Mouse (Mus musculus): ENCODE data around the gene Gm10309.
"Not testable (repeated sequence)": the region's sequence is repeated elsewhere in the genome, so short reads cannot be mapped to it uniquely, and the experiment has no call there.

The Gm10309 gene

DNA sequence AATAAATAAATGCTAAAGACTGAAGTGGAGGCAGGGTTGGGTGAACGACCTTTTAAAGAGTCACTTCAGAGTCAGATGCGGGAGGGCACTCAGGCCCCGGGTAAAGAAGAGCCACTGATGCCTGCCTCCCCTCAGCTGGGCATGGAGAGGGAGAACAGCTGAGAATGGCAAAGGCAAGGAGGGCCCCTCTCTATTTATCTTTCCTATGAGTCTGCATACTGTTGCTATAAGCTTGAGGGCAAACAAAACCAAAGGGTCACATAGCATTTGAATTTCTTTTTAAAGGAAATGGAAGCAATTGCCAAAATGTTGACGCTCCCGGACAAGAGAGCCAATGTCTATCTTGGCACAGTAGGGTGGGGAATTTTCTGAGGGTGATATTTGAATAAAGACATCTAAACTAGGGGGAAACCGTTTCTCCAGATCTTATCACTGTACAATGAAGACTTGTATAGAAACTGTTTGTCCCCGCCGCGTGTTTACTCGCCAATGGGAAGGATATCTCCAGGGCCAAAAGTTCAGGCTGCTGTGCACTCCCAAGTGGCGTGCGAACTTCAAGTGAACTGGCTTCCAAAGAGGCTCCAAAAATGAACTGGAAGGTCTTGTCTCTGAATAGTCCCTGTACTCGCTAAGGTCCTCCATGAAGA, 10.1 kb upstream of the Gm10309 start:
- DNase-seq (ENCODE audit: low spot score) = no peak

DNA sequence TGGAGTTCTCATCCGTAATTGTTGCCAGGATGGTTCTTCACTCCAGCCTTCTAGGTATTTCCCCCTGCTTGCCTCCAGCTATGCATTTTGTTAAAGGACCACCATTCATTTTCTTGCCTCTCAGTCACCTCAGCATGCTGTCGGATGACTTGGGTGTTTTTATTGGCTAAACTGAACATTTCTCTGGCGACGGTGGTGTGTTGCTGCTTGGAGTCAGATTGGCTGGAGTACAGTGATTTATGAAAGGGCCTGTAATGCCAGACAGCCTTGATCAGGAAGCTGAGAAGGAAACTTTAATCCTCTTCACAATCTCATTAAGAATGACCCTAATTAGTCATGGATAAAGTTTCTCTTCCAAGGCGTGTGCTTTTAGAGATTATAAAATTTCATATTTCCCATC, 4.8 kb upstream of the Gm10309 start:
- DNase-seq (ENCODE audit: low spot score) = no peak

DNA sequence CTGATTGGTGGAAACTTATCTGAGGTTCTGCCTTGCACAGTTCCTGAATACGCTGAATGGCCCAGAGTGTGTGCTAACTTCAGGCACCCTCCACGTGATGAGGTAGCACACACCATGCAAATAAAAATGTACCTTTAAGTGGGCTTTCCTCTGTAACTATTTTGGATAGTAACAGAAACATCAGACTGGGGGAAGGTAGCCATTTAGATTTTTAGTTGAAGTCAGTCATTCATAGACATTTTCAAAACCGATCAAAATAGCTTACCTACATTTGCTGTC, 3.1 kb upstream of the Gm10309 start:
- no peak for DNase-seq (ENCODE audit: low spot score)

DNA sequence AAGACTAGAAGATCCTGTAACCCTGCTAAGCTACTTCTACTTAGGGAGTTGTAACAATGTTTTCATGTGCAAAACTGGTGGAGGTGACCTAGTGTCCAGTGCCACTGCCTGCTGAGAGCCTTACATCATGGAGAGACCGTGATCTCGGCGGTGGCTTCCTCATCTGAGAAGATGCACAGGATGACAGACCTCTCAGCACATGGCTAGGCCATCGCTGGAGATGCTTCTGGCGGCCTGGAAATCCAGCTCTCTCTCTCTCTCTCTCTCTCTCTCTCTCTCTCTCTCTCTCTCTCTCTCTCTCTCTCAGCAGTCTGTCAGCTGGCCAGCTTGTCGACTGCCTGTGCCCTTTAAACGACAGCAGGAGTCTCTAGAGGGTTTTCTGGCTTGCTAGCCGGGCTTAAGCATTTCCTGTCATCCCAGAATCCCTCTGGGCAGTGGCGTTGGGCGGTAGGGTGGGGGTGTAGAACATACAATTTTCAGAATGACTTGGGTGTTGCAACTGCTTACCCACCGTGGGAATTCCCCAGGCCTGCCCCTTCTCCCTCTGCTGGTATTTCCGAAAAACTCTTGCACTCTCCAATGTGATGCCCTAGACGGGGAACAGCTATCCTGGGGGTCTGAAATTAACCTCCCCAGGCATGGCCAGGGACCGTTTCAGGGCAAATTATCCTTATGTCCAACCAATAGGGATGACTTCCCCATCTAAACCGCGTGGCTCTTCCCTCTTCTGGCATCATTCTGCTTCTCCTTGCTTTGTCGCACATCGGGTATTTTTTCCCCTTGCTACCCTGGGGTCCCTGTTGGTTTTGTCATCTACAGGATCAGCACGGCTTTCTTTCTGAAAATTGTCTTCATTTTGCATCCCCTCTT, 2.5 kb upstream of the Gm10309 start:
- no peak for DNase-seq (ENCODE audit: low spot score)

DNA sequence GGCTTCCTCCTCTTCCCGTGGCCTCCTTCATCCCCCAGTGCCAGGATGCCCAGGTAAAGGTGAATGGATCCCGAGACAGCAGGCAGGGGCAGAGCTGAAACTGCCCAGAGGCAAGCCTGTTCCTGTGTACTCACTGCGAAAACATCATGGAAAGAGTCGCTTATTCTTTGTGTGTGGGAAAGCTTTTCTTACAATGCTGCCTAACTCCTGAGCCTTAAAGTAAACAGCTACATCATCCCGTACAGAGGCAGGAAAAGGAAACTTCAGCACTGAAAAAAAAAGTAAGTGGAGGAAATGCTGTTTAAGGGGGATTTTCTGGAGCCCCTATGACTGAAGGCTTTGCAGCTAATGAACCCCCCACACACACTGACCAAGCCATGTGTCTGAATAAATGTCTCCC, 1.8 kb upstream of the Gm10309 start:
- no peak for DNase-seq (ENCODE audit: low spot score)

DNA sequence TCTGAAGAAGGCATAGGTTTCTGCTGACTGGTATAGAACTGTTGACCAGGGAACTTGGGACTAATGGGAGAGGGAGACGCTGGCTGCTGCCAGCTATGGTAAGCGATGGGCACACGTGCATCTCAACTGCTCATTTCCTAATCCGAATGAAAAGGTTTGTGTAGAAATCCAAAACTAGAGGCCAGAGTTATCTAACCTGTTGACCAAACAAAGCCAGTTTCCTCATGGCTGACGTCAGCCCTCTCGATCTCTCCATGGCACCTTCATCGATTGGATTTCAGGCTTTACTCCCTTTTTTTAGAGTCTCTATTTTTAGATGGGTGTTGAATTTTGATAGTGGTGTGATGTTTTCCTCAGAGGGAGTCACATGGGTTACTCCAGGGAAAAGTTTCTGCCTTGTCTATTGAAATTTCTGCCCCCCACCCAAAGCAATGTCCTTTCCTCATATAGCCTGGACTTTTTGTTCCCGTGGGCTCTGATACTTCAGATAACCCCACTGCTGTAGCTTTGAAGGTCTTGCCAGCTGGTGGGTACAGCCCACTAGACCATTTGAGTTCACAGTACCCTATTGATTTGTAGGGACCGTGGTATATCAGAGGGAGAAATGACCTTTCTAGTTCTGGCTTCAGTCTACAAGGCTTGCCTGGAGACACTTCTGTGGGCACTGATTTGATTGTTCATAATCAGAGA, 1.7 kb downstream of the Gm10309 start:
- DNase-seq (ENCODE audit: low spot score) = no peak

DNA sequence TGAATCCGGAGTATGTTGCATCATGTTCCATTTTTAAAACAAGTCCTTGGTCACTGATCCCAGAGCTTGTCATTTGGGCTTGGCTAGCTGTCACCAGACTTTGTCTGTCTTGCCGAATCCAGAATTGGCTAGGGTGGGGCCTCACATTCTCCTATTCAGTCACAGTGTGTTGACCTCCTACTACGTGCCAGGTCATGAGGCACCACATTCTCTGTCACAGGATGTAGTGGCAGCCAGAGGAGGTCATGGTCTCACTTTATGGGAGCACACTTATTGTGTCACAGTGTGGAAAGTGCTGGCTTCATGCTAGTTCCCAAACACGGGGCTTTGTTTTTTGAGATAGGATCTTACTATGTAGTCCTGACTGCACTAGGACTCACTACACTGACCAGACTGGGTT, 3.6 kb downstream of the Gm10309 start:
- no peak for DNase-seq (ENCODE audit: low spot score)

DNA sequence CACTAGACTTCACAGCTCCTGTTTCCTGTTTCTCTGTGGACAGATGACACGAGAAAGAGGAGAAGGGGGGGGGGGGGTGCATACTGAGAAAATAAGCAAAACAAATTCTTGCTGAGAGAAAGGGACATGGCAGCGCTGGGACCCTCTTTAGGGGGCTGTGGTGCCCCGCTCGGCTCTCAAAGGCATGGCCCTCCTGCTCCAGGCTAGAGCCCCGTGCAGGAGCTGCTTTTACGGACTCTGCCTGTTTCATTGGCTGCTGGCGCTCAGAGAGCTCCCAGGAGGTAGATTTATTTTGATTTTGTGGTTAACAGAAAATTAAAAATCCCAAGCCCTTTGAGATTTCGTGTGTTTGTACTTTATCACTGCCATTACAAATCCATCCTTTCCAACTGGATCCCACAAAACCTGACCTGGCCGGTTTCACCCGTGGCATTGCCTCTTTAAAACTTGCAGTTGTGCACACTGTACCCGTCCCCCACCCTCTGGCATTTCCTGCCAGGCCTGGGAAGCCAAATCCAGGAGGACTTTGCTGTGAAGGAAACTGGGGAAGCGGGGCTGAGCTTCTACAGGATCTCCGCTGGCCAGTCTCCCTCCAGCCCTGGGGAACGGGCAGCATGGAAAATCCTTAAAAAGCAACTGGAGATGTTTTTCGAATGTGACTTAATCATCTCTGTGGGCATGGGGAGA, 5.5 kb downstream of the Gm10309 start:
- DNase-seq (ENCODE audit: low spot score) = no peak

DNA sequence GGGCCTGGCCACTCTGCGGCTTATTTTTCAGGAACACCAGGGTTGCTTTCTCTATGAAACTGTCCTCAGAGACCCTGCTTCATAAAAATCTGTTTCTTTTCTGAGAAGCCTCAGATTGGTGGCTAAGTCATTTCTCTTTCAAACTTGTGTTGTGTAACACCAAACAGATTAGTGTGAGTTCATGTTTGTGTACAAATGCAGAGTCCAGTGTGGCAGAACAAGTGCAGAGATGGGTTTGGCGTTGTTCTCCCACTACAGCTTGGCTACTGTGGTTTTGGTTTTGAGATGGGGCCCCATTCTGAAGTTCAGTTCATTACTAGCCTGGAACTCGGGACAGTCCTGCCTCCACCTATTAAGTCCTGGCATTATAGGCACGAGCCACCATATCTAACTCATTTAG, 7.7 kb downstream of the Gm10309 start:
- no peak for DNase-seq (ENCODE audit: low spot score)

DNA sequence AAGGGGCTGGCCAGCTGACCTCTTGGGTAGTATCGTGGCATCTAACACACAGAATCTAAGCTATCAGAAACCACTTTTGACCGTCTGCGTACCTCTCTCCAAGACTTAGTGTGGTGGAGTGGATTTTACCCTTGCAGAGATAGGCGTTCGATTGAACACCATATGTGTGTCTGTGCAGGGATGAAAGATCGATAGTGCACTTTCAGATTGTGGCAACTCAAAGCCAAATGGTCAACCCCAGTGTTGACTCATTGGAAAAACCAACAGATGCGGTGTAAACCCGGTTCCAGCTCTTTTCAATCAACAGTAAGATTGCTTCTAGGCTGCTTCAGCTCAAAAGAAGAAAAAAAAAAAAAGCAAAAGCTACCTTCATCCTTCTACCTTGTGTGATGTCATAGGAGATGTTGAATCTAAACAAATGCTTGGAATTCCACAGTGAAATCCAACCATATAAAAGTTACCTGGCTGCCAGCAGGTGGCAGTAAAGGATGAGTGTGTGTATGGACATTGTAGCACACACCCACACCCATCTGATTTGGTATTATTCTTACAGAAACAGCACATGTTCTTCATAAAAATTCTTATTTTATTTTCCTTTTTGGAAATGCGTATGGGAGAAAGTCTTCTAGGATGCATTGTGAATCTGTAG, 8.8 kb downstream of the Gm10309 start:
- no peak for DNase-seq (ENCODE audit: low spot score)

DNA sequence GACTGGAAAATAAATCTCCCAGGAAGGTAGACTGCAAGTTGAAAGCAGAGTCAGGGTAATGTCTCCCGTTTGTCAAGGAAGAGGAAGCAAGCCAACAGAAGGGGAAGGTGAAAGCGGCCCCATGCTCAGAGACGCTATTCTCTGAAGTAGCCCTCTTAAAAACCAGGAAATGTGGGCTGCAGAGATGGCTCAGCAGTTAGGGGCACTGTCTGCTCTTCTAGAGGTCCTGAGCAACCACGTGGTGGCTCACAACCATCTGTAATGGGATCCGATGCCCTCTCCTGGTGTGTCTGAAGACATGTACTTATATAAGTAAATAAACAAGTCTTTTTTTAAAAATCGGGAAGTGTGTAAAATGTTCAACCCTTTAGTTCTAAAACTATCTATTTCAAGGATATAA, 10.1 kb downstream of the Gm10309 start:
- no peak for DNase-seq (ENCODE audit: low spot score)

DNA sequence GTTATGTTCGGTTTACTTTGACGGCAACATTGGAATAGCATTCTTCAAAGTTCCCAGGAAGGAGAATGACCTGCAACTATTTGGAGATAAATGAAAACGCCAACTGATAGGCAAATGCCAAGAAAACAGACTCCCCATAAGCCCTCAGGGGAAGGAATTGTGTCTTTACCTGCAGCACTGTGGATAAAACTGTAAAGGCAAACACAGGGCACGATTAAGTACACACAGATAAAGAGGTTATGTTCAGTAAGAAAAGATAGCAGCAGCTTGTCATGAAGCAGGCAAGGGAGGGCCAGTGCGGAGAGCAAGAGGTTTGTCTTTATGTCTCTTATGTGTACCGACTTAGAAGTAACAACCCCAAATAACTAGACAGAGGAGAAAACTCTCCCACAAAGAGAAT, 10.5 kb downstream of the Gm10309 start:
- DNase-seq (ENCODE audit: low spot score) = no peak

DNA sequence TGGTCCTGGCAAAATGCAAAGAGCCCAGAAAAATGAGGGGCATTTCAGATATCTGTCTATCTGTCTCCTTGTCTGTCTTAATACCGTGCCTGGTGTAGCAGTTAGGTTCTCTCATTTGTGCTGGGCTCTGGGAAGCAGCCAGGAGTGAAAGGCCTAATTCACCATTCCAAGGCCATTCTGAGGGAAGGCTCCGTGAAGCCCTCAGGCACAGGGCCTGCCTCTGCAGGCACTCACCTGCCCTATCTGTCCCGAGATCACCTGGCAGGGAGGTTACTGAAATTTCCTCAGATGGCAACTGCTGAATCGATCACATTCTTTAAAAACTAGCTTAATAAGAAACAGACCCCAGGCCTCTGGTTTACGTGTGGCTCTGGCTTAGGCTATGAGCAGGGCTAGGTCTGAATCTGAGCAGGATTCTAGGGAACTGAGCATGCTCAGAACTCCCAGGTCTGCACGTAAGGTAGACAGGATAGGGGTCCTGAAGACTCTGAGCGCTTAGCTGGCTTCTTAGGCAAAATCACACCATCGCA, 11.1 kb downstream of the Gm10309 start:
- no peak for DNase-seq (ENCODE audit: low spot score)

DNA sequence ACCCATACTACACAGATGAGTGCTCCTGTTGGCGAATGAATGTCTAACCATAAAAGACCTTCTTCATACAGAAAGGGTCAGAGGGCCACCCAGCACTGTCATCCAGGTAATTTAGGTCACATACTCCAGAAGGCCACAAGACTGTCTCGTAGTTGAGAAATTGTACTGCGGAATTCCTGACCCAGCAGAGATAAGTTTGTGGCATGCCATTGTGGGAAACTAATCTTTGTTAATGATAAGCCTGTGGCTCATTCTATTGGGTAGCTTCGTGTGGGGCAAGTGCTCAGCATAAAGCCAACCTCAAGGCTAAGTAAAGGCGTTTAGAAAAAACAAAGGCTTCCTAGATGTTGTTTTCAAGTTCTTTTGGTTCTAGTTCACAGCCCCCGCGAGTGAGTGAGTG, 12.7 kb downstream of the Gm10309 start:
- DNase-seq (ENCODE audit: low spot score) = no peak

DNA sequence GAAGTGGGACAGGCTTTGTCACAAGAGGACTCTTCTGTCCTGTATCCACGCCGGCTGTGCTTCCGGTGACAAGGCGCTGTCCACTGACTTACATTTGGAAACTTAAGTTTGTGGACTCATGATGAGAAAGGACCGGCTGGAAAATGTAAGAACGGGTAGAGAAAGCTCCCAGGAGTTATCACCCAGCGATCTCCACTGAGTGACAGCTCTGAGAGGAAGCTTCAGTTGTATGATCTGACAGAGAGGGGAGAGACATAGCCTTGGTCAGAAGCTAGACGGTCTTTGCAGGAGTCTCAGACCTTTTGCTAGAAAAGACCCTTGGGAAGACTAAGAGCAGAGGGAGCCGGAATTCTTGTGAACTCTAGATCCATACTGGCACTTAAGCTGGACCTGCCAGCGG, 15.2 kb downstream of the Gm10309 start:
- DNase-seq (ENCODE audit: low spot score) = no peak

DNA sequence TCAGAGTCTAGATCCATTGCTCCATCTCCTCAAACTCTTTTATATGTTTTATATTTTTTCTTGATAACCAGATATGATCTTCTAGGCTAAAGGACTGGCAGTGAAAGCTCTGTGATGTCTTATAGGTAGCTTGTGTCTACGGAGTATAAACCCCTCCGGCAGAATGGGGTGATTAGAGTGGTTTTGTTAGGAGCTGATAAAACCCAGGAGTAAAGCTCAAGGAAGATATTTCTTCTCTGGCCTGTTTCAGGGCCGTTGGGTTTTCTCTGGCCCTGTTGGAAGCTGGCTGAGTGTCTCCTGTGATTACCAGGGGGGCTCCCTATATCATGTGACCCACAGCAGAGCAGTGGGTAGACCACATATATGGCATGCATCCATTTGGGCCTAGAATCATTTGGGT, 17.6 kb downstream of the Gm10309 start:
- no peak for DNase-seq (ENCODE audit: low spot score)

DNA sequence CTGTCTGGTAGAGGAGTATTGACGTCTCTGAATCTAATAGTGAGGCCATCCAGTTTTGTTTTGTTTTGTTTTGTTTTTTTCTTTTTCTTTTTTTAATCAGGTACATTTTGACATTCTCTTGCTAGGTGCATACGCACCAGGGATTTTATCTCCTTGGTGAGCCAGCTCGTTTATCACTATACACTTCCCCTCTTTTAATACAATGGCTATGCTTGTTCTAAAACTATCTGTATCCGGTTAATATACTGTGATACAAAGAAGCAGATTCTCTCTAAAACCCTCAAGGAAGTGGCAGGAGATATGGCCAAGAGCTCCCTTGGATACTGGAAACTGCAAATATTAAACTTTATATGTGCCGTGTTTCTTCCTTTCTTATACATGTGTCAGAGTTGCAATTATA, 18.4 kb downstream of the Gm10309 start:
- no peak for DNase-seq (ENCODE audit: low spot score)

DNA sequence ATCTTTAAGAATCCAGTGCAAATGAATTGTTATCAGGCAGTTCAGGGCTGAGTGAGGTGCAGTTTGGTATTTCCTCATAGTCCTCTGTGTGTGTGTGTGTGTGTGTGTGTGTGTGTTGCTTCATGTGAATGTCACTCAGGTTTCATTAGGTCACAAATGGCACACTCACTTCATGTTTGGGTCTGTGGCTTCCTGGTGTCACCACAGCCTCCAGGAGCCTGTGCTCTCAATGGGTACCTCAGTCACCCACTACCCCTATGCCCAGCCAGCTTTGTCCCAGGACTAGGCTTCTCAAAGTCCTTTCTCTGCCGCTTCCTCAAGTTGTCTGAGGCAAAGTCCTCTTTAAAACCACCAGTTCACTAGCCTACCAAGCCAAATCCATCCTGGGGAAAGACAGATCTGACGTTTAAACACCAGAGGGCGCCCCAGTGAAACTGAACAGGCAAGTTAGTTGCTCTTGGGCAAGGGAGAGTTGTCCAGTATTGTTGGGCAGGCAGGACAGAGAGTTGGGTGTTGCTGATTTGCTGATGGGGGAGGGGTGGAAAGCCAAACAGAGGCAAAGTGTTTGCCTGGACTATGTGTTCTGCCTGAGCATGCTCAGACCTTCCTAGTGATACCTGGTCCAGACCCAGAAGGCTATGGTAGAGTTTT, 20.8 kb downstream of the Gm10309 start:
- peak; percentile 34 for DNase-seq (ENCODE audit: low spot score)

DNA sequence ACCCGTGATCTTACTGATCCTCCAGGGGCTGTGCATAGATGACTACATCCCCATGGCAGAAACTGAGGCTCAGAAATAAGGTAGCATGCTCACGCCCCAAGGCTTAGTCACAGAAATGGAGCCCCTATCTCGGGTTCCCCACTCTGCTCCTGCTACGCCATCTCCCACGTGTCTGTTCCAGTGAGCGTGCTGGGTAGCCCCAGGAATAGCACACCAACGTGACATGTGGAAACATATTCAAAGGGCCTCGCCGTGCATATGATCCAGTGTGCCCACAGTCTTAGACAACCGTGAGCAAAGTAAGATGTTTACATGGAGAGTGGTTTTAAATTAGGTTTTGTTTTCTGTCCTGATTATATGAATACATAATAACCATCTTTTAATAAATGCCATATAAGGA, 22.4 kb downstream of the Gm10309 start:
- no peak for DNase-seq (ENCODE audit: low spot score)

DNA sequence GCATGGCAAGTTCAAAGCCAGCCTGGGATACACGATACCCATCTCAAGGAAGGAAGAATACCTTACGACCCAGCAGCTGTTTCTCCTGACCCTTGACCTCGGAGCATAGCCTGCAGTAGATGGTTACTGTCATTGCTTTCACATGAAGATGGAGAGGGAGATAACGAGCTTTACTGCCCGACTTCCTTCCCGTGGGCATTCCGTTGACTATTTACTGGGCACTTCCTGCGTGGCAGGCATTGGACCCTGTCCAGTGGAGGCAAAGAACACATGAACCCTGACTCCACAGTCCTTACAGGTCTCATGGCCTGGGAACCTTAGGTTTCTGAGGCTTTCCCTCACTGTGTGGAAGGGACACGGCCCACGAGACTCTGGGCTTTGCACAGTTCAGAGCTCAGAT, 25.6 kb downstream of the Gm10309 start:
- no peak for DNase-seq (ENCODE audit: low spot score)

DNA sequence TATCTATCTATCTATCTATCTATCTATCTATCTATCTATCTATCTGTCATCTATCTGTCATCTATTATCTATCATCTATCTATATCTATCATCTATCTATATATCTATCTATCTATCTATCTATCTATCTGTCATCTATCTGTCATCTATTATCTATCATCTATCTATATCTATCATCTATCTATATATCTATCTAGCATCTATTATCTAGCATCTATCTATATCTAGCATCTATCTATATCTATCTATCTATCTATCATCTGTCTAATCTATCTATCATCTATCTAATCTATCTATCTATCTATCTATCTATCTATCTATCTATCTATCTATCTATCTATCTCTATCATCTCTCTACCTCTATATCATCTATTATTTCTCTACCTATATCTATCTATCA, 27.6 kb downstream of the Gm10309 start:
- DNase-seq (ENCODE audit: low spot score) = not testable (repeated sequence)

DNA sequence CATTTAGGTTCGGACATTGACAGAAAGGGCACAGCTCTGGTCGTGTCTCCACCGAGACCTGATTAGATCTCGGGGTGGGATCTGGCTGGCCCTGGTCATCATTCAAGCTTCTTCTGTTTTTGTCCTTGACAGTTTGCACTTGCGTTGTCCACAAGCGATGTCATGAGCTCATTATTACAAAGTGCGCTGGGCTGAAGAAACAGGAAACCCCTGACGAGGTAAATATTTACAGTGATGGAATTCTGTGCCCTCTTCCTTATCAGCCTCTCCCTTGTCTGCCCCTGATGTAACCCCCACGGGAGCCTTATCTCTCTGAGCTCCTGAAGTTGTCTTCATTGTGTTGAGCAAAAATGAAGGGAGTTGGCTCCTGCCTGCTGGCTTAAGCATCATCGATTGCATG, 28.4 kb downstream of the Gm10309 start:
- no peak for DNase-seq (ENCODE audit: low spot score)

All from T-cell, adult 2 months (primary cell).